Mouse (Mus musculus) ES-CJ7 (cell line): ENCODE measurements at regions not wholly inside any gene's neighbourhood (a gene's known extent, or its start where the extent isn't known, plus 50 kb on each side); places are given as distances from the start of the nearest gene placed in this dataset.
"Not testable (repeated sequence)": the region's sequence is repeated elsewhere in the genome, so short reads cannot be mapped to it uniquely, and the experiment has no call there.

Experiments used
- DNase-seq: peaks from one replicate; pipeline ENCODE4 v3.0.0; 2011; ENCODE audit warnings: low read depth, low spot score

GRCm38 (mm10) chr6:18566934-18567333 is 52.3 kb upstream of the Cttnbp2 start:
- not testable (repeated sequence) for DNase-seq

GRCm38 (mm10) chr6:18569221-18569620 is 54.6 kb upstream of the Cttnbp2 start:
- DNase-seq, result no peak

GRCm38 (mm10) chr6:18578501-18578900 is 63.9 kb upstream of the Cttnbp2 start:
- DNase-seq, result no peak

GRCm38 (mm10) chr6:18589436-18589835 is 74.8 kb upstream of the Cttnbp2 start:
- no peak for DNase-seq

- no peak for DNase-seq
Observed at GRCm38 (mm10) chr6:18596680-18597079, 82.0 kb upstream of the Cttnbp2 start.

GRCm38 (mm10) chr6:18599626-18600025 is 85.0 kb upstream of the Cttnbp2 start:
- DNase-seq, result no peak

GRCm38 (mm10) chr6:18601926-18602325 is 87.3 kb upstream of the Cttnbp2 start:
- DNase-seq, result no peak

- DNase-seq, result no peak
Observed at GRCm38 (mm10) chr6:18621372-18622262, 107.0 kb upstream of the Cttnbp2 start.

GRCm38 (mm10) chr6:18628591-18628990 is 113.9 kb upstream of the Cttnbp2 start:
- no peak for DNase-seq

- no peak for DNase-seq
Observed at GRCm38 (mm10) chr6:18633540-18634200, 119.0 kb upstream of the Cttnbp2 start.

- DNase-seq, result no peak
Observed at GRCm38 (mm10) chr6:18639712-18640383, 125.2 kb upstream of the Cttnbp2 start.

GRCm38 (mm10) chr6:18648898-18649591 is 134.4 kb upstream of the Cttnbp2 start:
- no peak for DNase-seq

GRCm38 (mm10) chr6:18651319-18651718 is 136.7 kb upstream of the Cttnbp2 start:
- DNase-seq, result peak; percentile 64

- DNase-seq, result no peak
Observed at GRCm38 (mm10) chr6:18652006-18652601, 137.5 kb upstream of the Cttnbp2 start.

GRCm38 (mm10) chr6:18654275-18654674 is 139.6 kb upstream of the Cttnbp2 start:
- DNase-seq, result no peak

GRCm38 (mm10) chr6:18656202-18656601 is 141.6 kb upstream of the Cttnbp2 start:
- no peak for DNase-seq

GRCm38 (mm10) chr6:18656772-18657401 is 142.2 kb upstream of the Cttnbp2 start:
- DNase-seq, result no peak

- DNase-seq, result no peak
Observed at GRCm38 (mm10) chr6:18664687-18665086, 150.0 kb upstream of the Cttnbp2 start.

GRCm38 (mm10) chr6:18665992-18666391 is 151.3 kb upstream of the Cttnbp2 start:
- no peak for DNase-seq

- no peak for DNase-seq
Observed at GRCm38 (mm10) chr6:18666543-18666942, 151.9 kb upstream of the Cttnbp2 start.

- no peak for DNase-seq
Observed at GRCm38 (mm10) chr6:18670677-18671076, 156.0 kb upstream of the Cttnbp2 start.
